Mouse (Mus musculus): ENCODE data around the gene Susd1.

- no peak for TF ChIP-seq CTCF (IDR thresholded peaks at IDR 0.05; ENCODE audit: borderline replicate concordance, insufficient read depth, low read depth, low read length)
- no peak for TF ChIP-seq POLR2A (IDR thresholded peaks at IDR 0.05; ENCODE audit: borderline replicate concordance, insufficient read depth, low read length)
Observed at GRCm38 (mm10) chr4:59340046-59340445, 98.4 kb downstream of the Susd1 start.

Data from cerebellum, adult 2 months (tissue).